Mouse (Mus musculus) heart, adult 2 months (tissue): ENCODE results near the gene Cdrt4.

Experiments used
- CTCF ChIP-seq: fragments of 200-600 bp; IDR thresholded peaks from 2 replicates; pipeline ENCODE4 v1.8.1; 2022; ENCODE audit warnings: antibody characterized with exemption, mild to moderate bottlenecking, moderate library complexity
- POLR2A ChIP-seq: fragments of 200-500 bp; IDR thresholded peaks from 2 replicates; pipeline ENCODE4 v1.6.1; 2011; ENCODE audit warnings: mild to moderate bottlenecking, low read depth, low read length, control low read depth; ENCODE audit not compliant: insufficient read depth

DNA sequence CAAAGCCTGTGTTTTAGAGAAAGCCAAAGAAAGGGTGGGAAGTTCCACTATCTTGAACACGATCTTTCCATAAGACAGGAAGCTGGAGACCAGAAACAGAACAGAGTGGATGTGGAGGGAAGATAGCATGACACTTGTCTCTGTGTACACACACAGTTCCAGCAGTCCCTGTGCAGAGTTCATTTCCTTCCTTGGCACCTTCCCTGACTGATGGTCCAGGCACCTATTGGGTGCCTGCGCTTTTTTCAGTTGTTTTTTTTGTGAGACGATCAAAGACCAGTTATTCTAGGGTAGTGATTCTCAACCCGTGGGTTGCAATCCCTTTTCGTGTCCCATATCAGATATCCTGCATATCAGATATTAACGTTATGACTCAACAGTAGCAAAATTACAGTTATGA, 13.0 kb upstream of the Cdrt4 start:
- TF ChIP-seq CTCF (no peak), POLR2A (no peak)
